Mouse (Mus musculus) midbrain, postnatal 0 days (tissue): ENCODE measurements at regions not wholly inside any gene's neighbourhood (a gene's known extent, or its start where the extent isn't known, plus 50 kb on each side); places are given as distances from the start of the nearest gene placed in this dataset.

ENCODE experiments used
- ATAC-seq: fragments of 200-750 bp; cut with Nextera tagmentation; 2 replicates; pipeline ENCODE4 v1.8.0; 2017; ENCODE audit warnings: moderate number of reproducible peaks, mild to moderate bottlenecking, moderate TSS enrichment, moderate library complexity; ENCODE audit not compliant: low FRiP score
- DNase-seq: peaks from one replicate; pipeline ENCODE4 v3.0.0-alpha.2; 2015; ENCODE audit warnings: low spot score
- H3K27ac ChIP-seq: fragments of 300-500 bp; sonication (generic); 2 replicates; pipeline ENCODE4 v1.5.1; 2014; ENCODE audit warnings: low read depth, mild to moderate bottlenecking, low read length, mixed read lengths
- H3K27me3 ChIP-seq: fragments of 300-500 bp; sonication (generic); 2 replicates; pipeline ENCODE4 v1.6.1; 2014; ENCODE audit warnings: low read length, control low read depth, mixed read lengths; ENCODE audit not compliant: insufficient read depth
- H3K36me3 ChIP-seq: fragments of 300-500 bp; sonication (generic); 2 replicates; pipeline ENCODE4 v1.6.1; 2014; ENCODE audit warnings: low read length, control low read depth, mixed read lengths; ENCODE audit not compliant: insufficient read depth
- H3K4me1 ChIP-seq: fragments of 300-500 bp; sonication (generic); 2 replicates; pipeline ENCODE4 v1.6.1; 2014; ENCODE audit warnings: mild to moderate bottlenecking, control low read depth, antibody characterized with exemption, low read length, mixed read lengths; ENCODE audit not compliant: insufficient read depth
- H3K4me2 ChIP-seq: fragments of 300-500 bp; sonication (generic); 2 replicates; pipeline ENCODE4 v1.6.1; 2014; ENCODE audit warnings: low read depth, mild to moderate bottlenecking, low read length, mixed read lengths; ENCODE audit not compliant: poor library complexity, severe bottlenecking
- H3K4me3 ChIP-seq: fragments of 300-500 bp; sonication (generic); 2 replicates; pipeline ENCODE4 v1.5.1; 2014; ENCODE audit warnings: low read depth, mild to moderate bottlenecking, low read length, moderate library complexity
- H3K9ac ChIP-seq: fragments of 300-500 bp; sonication (generic); replicated peaks from 2 replicates; pipeline ENCODE4 v1.6.1; 2014; ENCODE audit warnings: mild to moderate bottlenecking, low read length, moderate library complexity, mixed read lengths; ENCODE audit not compliant: poor library complexity, severe bottlenecking
- H3K9me3 ChIP-seq: fragments of 300-500 bp; sonication (generic); 2 replicates; pipeline ENCODE4 v1.6.1; 2016; ENCODE audit warnings: low read length, control low read depth
- CTCF ChIP-seq: IDR thresholded peaks from 2 replicates; pipeline ENCODE4 v1.5.1; 2016; ENCODE audit warnings: antibody characterized with exemption, mild to moderate bottlenecking
- WGBS: fragments of 180-500 bp; shearing (Covaris S2); extraction: QIAGEN DNeasy Blood & Tissue Kit; methylation state at CpG from one replicate; pipeline ENCODE4 v1.1.7; 2014; 5-methylcytosine and 5-hydroxymethylcytosine counted together

DNA sequence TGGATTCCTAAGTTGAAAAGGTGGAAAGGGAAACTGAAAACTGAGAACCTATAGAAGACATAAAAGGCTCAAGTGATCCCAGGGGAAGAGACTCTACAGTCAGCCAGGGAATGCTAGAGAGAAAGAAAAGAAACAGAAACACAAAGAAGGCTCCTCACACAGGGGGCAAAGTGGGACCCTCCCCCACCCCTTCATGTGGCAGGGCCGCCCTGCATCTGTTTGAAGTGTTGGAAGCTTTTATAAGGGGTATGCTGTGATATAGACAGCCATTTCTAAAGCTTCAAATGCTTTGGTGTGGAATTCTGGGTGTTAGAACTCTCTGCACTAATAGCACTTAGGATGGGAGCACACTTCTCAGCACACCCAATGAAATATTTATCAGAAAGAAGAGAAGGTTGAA, 276.7 kb upstream of the Cdh5 start:
- Histone ChIP-seq H3K36me3 (no peaks in the 10 kb centered on the region), H3K9ac (no peak overlapping the region), H3K4me2 (no peak overlapping the region), H3K27me3 (no peaks in the 10 kb centered on the region), H3K4me3 (no peak overlapping the region), H3K27ac (no peak overlapping the region), H3K9me3 (no peaks in the 10 kb centered on the region), H3K4me1 (no peaks in the 10 kb centered on the region)
- no peak for TF ChIP-seq CTCF
- DNase-seq = no peak
- no peak for ATAC-seq
- 33% methylated on average over 1 of the region's 1 CpGs for WGBS

DNA sequence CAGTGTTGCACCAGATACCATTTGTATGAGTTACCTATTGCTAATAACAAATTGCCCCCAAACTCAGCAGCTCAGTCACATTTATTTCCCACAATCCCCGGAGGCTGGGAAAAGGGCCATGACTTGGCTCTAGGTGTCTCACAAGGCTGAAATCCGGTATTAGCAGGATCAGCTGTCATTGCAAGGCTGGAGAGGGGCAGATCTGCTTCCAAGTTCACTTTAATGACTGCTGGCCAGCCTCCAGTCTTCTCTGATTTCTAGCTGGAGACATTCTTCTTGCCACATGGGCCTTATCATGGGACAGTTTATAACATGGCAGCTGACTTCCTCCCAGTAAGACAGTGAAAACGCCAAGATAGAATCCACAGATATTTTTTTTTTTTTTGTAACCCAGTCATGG, 276.1 kb upstream of the Cdh5 start:
- DNase-seq (peak; percentile 68), ATAC-seq (no peak)
- H3K9ac ChIP-seq = no peak overlapping the region
- H3K4me1 ChIP-seq = no peaks in the 10 kb centered on the region
- H3K36me3 ChIP-seq = no peaks in the 10 kb centered on the region
- 62% methylated on average over 3 of the region's 3 CpGs for WGBS
- H3K4me2 ChIP-seq = no peak overlapping the region
- H3K27ac ChIP-seq = no peak overlapping the region
- no peaks in the 10 kb centered on the region for H3K9me3 ChIP-seq
- H3K27me3 ChIP-seq = no peaks in the 10 kb centered on the region
- no peak overlapping the region for H3K4me3 ChIP-seq
- no peak for TF ChIP-seq CTCF

DNA sequence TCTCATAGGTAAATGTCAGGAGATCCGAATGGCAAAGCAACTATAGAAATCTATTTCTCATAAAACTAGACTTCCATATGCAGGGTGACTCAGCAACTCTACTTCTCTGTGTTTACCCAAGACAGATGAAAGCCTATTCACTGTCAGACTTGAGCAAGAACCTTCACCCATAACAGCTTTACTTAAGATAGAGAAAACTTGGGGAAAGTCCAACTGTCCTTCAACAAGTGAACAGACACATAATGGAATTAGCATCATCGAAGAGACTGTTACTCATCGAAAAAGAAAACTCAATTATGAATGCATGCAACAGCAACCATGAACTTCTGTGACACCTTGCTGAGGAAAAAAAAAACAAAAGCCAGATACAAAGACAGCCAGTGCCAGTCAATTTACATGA, 271.0 kb upstream of the Cdh5 start:
- H3K4me2 ChIP-seq = no peak overlapping the region
- no peak overlapping the region for H3K27ac ChIP-seq
- 86% methylated on average over 3 of the region's 3 CpGs for WGBS
- H3K4me1 ChIP-seq = no peaks in the 10 kb centered on the region
- H3K36me3 ChIP-seq = no peaks in the 10 kb centered on the region
- H3K4me3 ChIP-seq = no peak overlapping the region
- ATAC-seq (no peak), DNase-seq (no peak)
- H3K9me3 ChIP-seq = no peaks in the 10 kb centered on the region
- no peak for TF ChIP-seq CTCF
- no peaks in the 10 kb centered on the region for H3K27me3 ChIP-seq
- H3K9ac ChIP-seq = no peak overlapping the region

DNA sequence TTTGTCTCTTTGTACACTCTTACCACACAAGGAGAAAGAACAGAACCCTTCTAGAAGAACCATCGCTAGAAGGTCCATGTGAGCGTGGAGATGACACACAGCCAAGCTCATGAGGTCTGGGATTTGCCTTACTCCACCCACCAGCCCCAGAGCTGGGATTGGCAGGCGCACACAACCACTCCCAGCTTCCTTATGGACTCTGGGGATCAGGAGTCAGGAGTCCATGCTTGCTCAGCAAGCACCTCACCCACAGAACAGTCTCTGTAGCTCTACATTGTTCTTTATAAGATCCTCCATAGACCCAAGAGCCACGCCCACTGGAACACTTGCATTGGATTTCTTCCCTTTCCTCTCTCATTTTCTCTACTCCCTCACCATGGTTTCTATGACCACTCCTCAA, 261.4 kb upstream of the Cdh5 start:
- Histone ChIP-seq H3K9me3 (no peaks in the 10 kb centered on the region), H3K4me1 (no peaks in the 10 kb centered on the region), H3K4me3 (no peak overlapping the region), H3K27me3 (no peaks in the 10 kb centered on the region), H3K4me2 (no peak overlapping the region), H3K27ac (no peak overlapping the region), H3K9ac (no peak overlapping the region), H3K36me3 (no peaks in the 10 kb centered on the region)
- WGBS = 95% methylated on average over 4 of the region's 4 CpGs
- DNase-seq (no peak), ATAC-seq (no peak)
- no peak for TF ChIP-seq CTCF

GRCm38 (mm10) chr8:103845964-103846363, 255.5 kb upstream of the Cdh5 start:
- no peak for DNase-seq
- H3K9ac ChIP-seq = no peak overlapping the region
- no peak overlapping the region for H3K4me2 ChIP-seq
- 0 out of 2 replicates have a peak, but pooled peaks cover 7% of the 10 kb centered on the region for H3K4me1 ChIP-seq
- 87% methylated on average over 1 of the region's 1 CpGs for WGBS
- no peaks in the 10 kb centered on the region for H3K36me3 ChIP-seq
- H3K27me3 ChIP-seq = no peaks in the 10 kb centered on the region
- no peak for TF ChIP-seq CTCF
- no peak overlapping the region for H3K27ac ChIP-seq
- no peak overlapping the region for H3K4me3 ChIP-seq
- no peak for ATAC-seq
- no peaks in the 10 kb centered on the region for H3K9me3 ChIP-seq

- no peak overlapping the region for H3K27ac ChIP-seq
- ATAC-seq (no peak), DNase-seq (no peak)
- WGBS = 45% methylated on average over 10 of the region's 10 CpGs
- no peak overlapping the region for H3K4me3 ChIP-seq
- no peaks in the 10 kb centered on the region for H3K36me3 ChIP-seq
- no peak overlapping the region for H3K9ac ChIP-seq
- no peak overlapping the region for H3K4me2 ChIP-seq
- H3K27me3 ChIP-seq = no peaks in the 10 kb centered on the region
- H3K4me1 ChIP-seq = 0 out of 2 replicates have a peak, but pooled peaks cover 7% of the 10 kb centered on the region
- no peak for TF ChIP-seq CTCF
- H3K9me3 ChIP-seq = no peaks in the 10 kb centered on the region
Observed at GRCm38 (mm10) chr8:103846382-103846976, 254.9 kb upstream of the Cdh5 start.
